Mouse (Mus musculus): Measurements from ENCODE around the gene Olfr106-ps. TPM values are rescaled to one million over a fixed set of nuclear protein-coding genes. Genes with fewer than 3 reads are reported as not detected.

The Olfr106-ps gene
- polyA plus RNA-seq (2015; fragmentation: Nextera tagmentation; extraction: Ambion mirVana) = not detected in 2 replicates

GRCm38 (mm10) chr17:37390093-37390492, at the start of gene Olfr106-ps:
Gene Olfr106-ps, plus strand, starts transcription at chr17:37390393.
- no peaks in the 10 kb centered on the region for H3K36me3 ChIP-seq (ENCODE audit: insufficient read depth, low read length)
- no peak for DNase-seq (ENCODE audit: low spot score)
- no peak within 1 kb of the TSS for H3K27ac ChIP-seq (ENCODE audit: low read length)
- no peaks in the 10 kb centered on the region for H3K27me3 ChIP-seq (replicated peaks; ENCODE audit: insufficient read depth, low read length)
- no peak within 1 kb of the TSS for H3K4me3 ChIP-seq (ENCODE audit: low read depth, low read length)
- TF ChIP-seq EP300 (IDR thresholded peaks at IDR 0.05) (no peak), CTCF (IDR thresholded peaks at IDR 0.05) (no peak)
- H3K4me1 ChIP-seq (ENCODE audit: insufficient read depth, low read depth, low read length) = no peaks in the 10 kb centered on the region
- H3K9ac ChIP-seq (replicated peaks; ENCODE audit: low read depth) = no peak within 1 kb of the TSS
- WGBS = 33% methylated on average over 1 of the region's 1 CpGs
- H3K4me2 ChIP-seq (replicated peaks; ENCODE audit: low read depth, low read length) = no peak within 1 kb of the TSS
- ATAC-seq = no peak
- no peaks in the 10 kb centered on the region for H3K9me3 ChIP-seq (ENCODE audit: low read length)

DNA sequence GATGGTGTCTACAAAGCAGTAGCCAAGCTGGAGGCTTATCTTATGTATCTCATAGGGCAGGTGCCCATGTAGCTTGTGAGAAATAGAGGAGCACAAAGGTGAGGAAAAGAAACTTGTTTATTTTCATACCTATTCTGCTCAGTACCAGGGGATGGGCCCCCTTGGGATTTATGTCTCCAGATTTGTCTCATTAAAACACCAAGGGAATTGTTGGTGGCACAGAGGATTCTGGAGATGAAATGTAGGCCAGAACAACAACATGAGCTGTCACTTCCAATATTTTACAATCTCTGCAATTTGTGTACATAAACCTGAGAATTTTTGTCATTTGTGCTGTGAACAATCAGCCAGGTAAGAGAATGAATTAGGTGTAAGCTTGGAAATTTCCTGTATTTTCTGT, 30.9 kb upstream of the Olfr106-ps start, which contains the start of gene Olfr104-ps:
TSS of gene Olfr104-ps (plus strand) at position 301 of the 400 bp plus-strand sequence.
- no peak for DNase-seq (ENCODE audit: low spot score)
- H3K9ac ChIP-seq (replicated peaks; ENCODE audit: low read depth) = no peak within 1 kb of the TSS

GRCm38 (mm10) chr17:37378733-37379132, 11.5 kb upstream of the Olfr106-ps start, which contains the start of gene Olfr105-ps:
Gene Olfr105-ps, plus strand, starts transcription at chr17:37379033.
- Histone ChIP-seq H3K36me3 (ENCODE audit: insufficient read depth, low read length) (no peaks in the 10 kb centered on the region), H3K9ac (replicated peaks; ENCODE audit: low read depth) (no peak within 1 kb of the TSS), H3K4me2 (replicated peaks; ENCODE audit: low read depth, low read length) (no peak within 1 kb of the TSS), H3K9me3 (ENCODE audit: low read length) (no peaks in the 10 kb centered on the region), H3K4me3 (ENCODE audit: low read depth, low read length) (no peak within 1 kb of the TSS), H3K4me1 (ENCODE audit: insufficient read depth, low read depth, low read length) (no peaks in the 10 kb centered on the region), H3K27me3 (replicated peaks; ENCODE audit: insufficient read depth, low read length) (no peaks in the 10 kb centered on the region), H3K27ac (ENCODE audit: low read length) (no peak within 1 kb of the TSS)
- no peak for TF ChIP-seq EP300 (IDR thresholded peaks at IDR 0.05)
- no peak for TF ChIP-seq CTCF (IDR thresholded peaks at IDR 0.05)
- DNase-seq (ENCODE audit: low spot score) (no peak), ATAC-seq (no peak)

More for the DNA sequence above, 30.9 kb upstream of the Olfr106-ps start, which contains the start of gene Olfr104-ps:
- H3K4me3 ChIP-seq (ENCODE audit: low read depth, low read length) = no peak within 1 kb of the TSS
- H3K4me1 ChIP-seq (ENCODE audit: insufficient read depth, low read depth, low read length) = no peaks in the 10 kb centered on the region
- H3K9me3 ChIP-seq (ENCODE audit: low read length) = no peaks in the 10 kb centered on the region
- no peaks in the 10 kb centered on the region for H3K36me3 ChIP-seq (ENCODE audit: insufficient read depth, low read length)
- TF ChIP-seq CTCF (IDR thresholded peaks at IDR 0.05) (no peak), EP300 (IDR thresholded peaks at IDR 0.05) (no peak)
- H3K27me3 ChIP-seq (replicated peaks; ENCODE audit: insufficient read depth, low read length) = no peaks in the 10 kb centered on the region
- no peak within 1 kb of the TSS for H3K4me2 ChIP-seq (replicated peaks; ENCODE audit: low read depth, low read length)
- no peak for ATAC-seq
- no peak within 1 kb of the TSS for H3K27ac ChIP-seq (ENCODE audit: low read length)

DNA sequence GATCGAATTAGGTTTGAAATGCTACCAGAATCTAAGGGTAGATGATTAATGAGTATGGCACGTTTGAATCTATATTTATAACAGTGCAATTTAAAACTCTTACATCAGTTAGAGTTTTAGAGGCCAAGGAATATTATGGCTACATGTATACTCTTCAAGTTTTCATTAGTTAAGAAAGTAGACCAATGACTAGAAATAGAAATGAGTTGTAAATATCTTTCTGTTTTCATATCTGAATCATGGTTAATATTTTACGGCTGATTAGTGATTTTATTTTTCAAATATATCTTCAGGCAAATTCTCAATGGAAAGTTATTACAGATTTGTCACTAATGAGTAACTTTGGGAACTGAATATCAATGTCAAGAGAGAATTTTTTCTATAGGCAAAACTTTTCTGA, 8.7 kb downstream of the Olfr106-ps start, which contains the start of gene Olfr107:
TSS of gene Olfr107 (plus strand) at position 301 of the 400 bp plus-strand sequence.
- Histone ChIP-seq H3K9ac (replicated peaks; ENCODE audit: low read depth) (no peak within 1 kb of the TSS), H3K27ac (ENCODE audit: low read length) (no peak within 1 kb of the TSS), H3K4me1 (ENCODE audit: insufficient read depth, low read depth, low read length) (no peaks in the 10 kb centered on the region), H3K4me2 (replicated peaks; ENCODE audit: low read depth, low read length) (no peak within 1 kb of the TSS), H3K4me3 (ENCODE audit: low read depth, low read length) (no peak within 1 kb of the TSS), H3K27me3 (replicated peaks; ENCODE audit: insufficient read depth, low read length) (no peaks in the 10 kb centered on the region), H3K9me3 (ENCODE audit: low read length) (no peaks in the 10 kb centered on the region), H3K36me3 (ENCODE audit: insufficient read depth, low read length) (no peaks in the 10 kb centered on the region)
- TF ChIP-seq CTCF (IDR thresholded peaks at IDR 0.05) (no peak), EP300 (IDR thresholded peaks at IDR 0.05) (no peak)
- DNase-seq (ENCODE audit: low spot score) = no peak
- 65% methylated on average over 3 of the region's 3 CpGs for WGBS
- no peak for ATAC-seq

DNA sequence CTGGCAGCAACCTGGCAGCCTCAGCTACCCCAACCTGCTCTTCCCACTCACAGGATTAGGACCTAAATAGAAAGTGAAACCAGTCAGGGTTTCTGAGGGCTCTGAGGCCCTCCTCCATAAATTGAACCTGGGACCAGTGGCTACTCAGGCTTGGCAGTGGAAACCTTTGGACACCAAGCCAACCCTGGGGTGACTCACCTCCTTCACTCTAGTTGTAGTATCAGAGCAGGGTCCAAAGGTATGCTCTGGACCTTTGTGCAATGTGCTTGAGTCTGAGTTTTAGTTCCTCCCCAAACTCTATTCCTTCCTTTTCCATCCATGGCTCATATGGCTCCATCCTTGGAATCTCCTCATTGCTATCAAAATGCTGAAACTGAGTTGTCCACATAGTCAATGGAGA, 23.2 kb downstream of the Olfr106-ps start:
- H3K4me1 ChIP-seq (ENCODE audit: insufficient read depth, low read depth, low read length) = no peaks in the 10 kb centered on the region
- ATAC-seq (no peak), DNase-seq (ENCODE audit: low spot score) (no peak)
- no peak overlapping the region for H3K9ac ChIP-seq (replicated peaks; ENCODE audit: low read depth)
- H3K27ac ChIP-seq (ENCODE audit: low read length) = no peak overlapping the region
- no peaks in the 10 kb centered on the region for H3K27me3 ChIP-seq (replicated peaks; ENCODE audit: insufficient read depth, low read length)
- TF ChIP-seq EP300 (IDR thresholded peaks at IDR 0.05) (no peak), CTCF (IDR thresholded peaks at IDR 0.05) (no peak)
- no peaks in the 10 kb centered on the region for H3K9me3 ChIP-seq (ENCODE audit: low read length)
- no peak overlapping the region for H3K4me2 ChIP-seq (replicated peaks; ENCODE audit: low read depth, low read length)
- no peaks in the 10 kb centered on the region for H3K36me3 ChIP-seq (ENCODE audit: insufficient read depth, low read length)
- H3K4me3 ChIP-seq (ENCODE audit: low read depth, low read length) = no peak overlapping the region

DNA sequence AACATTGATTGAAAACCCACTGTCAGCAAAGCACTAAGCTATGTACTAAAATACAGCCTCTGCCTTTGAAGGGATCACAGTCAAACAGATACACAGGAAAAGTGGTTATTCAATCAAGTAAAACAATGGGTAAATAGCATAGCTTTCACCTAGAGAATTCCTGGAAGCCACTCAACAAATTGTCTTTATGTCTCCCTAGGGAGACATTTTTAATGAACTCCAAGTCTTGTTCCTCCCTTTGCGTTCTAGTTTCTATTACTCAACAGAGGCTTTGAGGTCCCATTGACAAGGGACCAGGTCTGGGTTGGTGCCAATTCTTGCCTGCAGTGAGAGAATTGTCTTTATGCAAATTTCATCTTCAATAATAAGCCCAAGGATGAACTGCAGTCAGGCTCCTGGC, 55.0 kb downstream of the Olfr106-ps start, which contains the start of gene Olfr108:
TSS of gene Olfr108 (plus strand) at position 301 of the 400 bp plus-strand sequence.
- H3K27ac ChIP-seq (ENCODE audit: low read length) = no peak within 1 kb of the TSS
- 95% methylated on average over 1 of the region's 1 CpGs for WGBS
- DNase-seq (ENCODE audit: low spot score) (no peak), ATAC-seq (no peak)
- H3K4me1 ChIP-seq (ENCODE audit: insufficient read depth, low read depth, low read length) = no peaks in the 10 kb centered on the region
- no peaks in the 10 kb centered on the region for H3K27me3 ChIP-seq (replicated peaks; ENCODE audit: insufficient read depth, low read length)
- no peak within 1 kb of the TSS for H3K4me2 ChIP-seq (replicated peaks; ENCODE audit: low read depth, low read length)
- no peaks in the 10 kb centered on the region for H3K9me3 ChIP-seq (ENCODE audit: low read length)
- no peak within 1 kb of the TSS for H3K4me3 ChIP-seq (ENCODE audit: low read depth, low read length)
- H3K9ac ChIP-seq (replicated peaks; ENCODE audit: low read depth) = no peak within 1 kb of the TSS
- no peaks in the 10 kb centered on the region for H3K36me3 ChIP-seq (ENCODE audit: insufficient read depth, low read length)
- no peak for TF ChIP-seq CTCF (IDR thresholded peaks at IDR 0.05)
- no peak for TF ChIP-seq EP300 (IDR thresholded peaks at IDR 0.05)

Other genes starting within 250 kb of the Olfr106-ps start
- not detected in 2 replicates for gene Olfr93, start 228.9 kb upstream of the Olfr106-ps start, polyA plus RNA-seq (2015; fragmentation: Nextera tagmentation; extraction: Ambion mirVana)
- gene Ubd, start 196.5 kb upstream of the Olfr106-ps start, polyA plus RNA-seq (2015; fragmentation: Nextera tagmentation; extraction: Ambion mirVana) = not detected in 2 replicates
- gene Olfr94, start 189.4 kb upstream of the Olfr106-ps start, polyA plus RNA-seq (2015; fragmentation: Nextera tagmentation; extraction: Ambion mirVana) = not detected in 2 replicates
- gene Olfr95, start 177.3 kb upstream of the Olfr106-ps start, polyA plus RNA-seq (2015; fragmentation: Nextera tagmentation; extraction: Ambion mirVana) = not detected in 2 replicates
- not detected in 2 replicates for gene Olfr96, start 170.2 kb upstream of the Olfr106-ps start, polyA plus RNA-seq (2015; fragmentation: Nextera tagmentation; extraction: Ambion mirVana)
- gene Olfr97, start 153.1 kb upstream of the Olfr106-ps start, polyA plus RNA-seq (2015; fragmentation: Nextera tagmentation; extraction: Ambion mirVana) = not detected in 2 replicates
- gene Olfr98, start 126.6 kb upstream of the Olfr106-ps start, polyA plus RNA-seq (2015; fragmentation: Nextera tagmentation; extraction: Ambion mirVana) = not detected in 2 replicates
- 5.5 and 5.9 TPM in 2 replicates for gene H2-M3, start 120.2 kb upstream of the Olfr106-ps start, polyA plus RNA-seq (2015; fragmentation: Nextera tagmentation; extraction: Ambion mirVana)
- gene Olfr99, start 106.9 kb upstream of the Olfr106-ps start, polyA plus RNA-seq (2015; fragmentation: Nextera tagmentation; extraction: Ambion mirVana) = not detected in 2 replicates
- not detected in 2 replicates for gene Olfr101, start 86.1 kb upstream of the Olfr106-ps start, polyA plus RNA-seq (2015; fragmentation: Nextera tagmentation; extraction: Ambion mirVana)
- gene Olfr102, start 73.3 kb upstream of the Olfr106-ps start, polyA plus RNA-seq (2015; fragmentation: Nextera tagmentation; extraction: Ambion mirVana) = not detected in 2 replicates
- gene Olfr103, start 50.7 kb upstream of the Olfr106-ps start, polyA plus RNA-seq (2015; fragmentation: Nextera tagmentation; extraction: Ambion mirVana) = not detected in 2 replicates
- not detected in 2 replicates for gene Olfr104-ps, start 30.8 kb upstream of the Olfr106-ps start, polyA plus RNA-seq (2015; fragmentation: Nextera tagmentation; extraction: Ambion mirVana)
- gene Olfr105-ps, start 11.4 kb upstream of the Olfr106-ps start, polyA plus RNA-seq (2015; fragmentation: Nextera tagmentation; extraction: Ambion mirVana) = not detected in 2 replicates
- gene Olfr107, start 8.8 kb downstream of the Olfr106-ps start, polyA plus RNA-seq (2015; fragmentation: Nextera tagmentation; extraction: Ambion mirVana) = not detected in 2 replicates
- not detected in 2 replicates for gene Olfr108, start 55.1 kb downstream of the Olfr106-ps start, polyA plus RNA-seq (2015; fragmentation: Nextera tagmentation; extraction: Ambion mirVana)
- gene Olfr109, start 68.5 kb downstream of the Olfr106-ps start, polyA plus RNA-seq (2015; fragmentation: Nextera tagmentation; extraction: Ambion mirVana) = not detected in 2 replicates
- gene H2-M2, start 93.2 kb downstream of the Olfr106-ps start, polyA plus RNA-seq (2015; fragmentation: Nextera tagmentation; extraction: Ambion mirVana) = not detected in 2 replicates
- gene Olfr110, start 102.1 kb downstream of the Olfr106-ps start, polyA plus RNA-seq (2015; fragmentation: Nextera tagmentation; extraction: Ambion mirVana) = 0.13 TPM in 1 of 2 replicates, not detected in the other
- gene Olfr111, start 117.6 kb downstream of the Olfr106-ps start, polyA plus RNA-seq (2015; fragmentation: Nextera tagmentation; extraction: Ambion mirVana) = not detected in 2 replicates
- gene Olfr112, start 179.1 kb downstream of the Olfr106-ps start, polyA plus RNA-seq (2015; fragmentation: Nextera tagmentation; extraction: Ambion mirVana) = not detected in 2 replicates
- gene Olfr113, start 187.3 kb downstream of the Olfr106-ps start, polyA plus RNA-seq (2015; fragmentation: Nextera tagmentation; extraction: Ambion mirVana) = not detected in 2 replicates
- gene Olfr114, start 202.3 kb downstream of the Olfr106-ps start, polyA plus RNA-seq (2015; fragmentation: Nextera tagmentation; extraction: Ambion mirVana) = not detected in 2 replicates
- gene Olfr115, start 236.7 kb downstream of the Olfr106-ps start, polyA plus RNA-seq (2015; fragmentation: Nextera tagmentation; extraction: Ambion mirVana) = not detected in 2 replicates
- gene Olfr116, start 236.8 kb downstream of the Olfr106-ps start, polyA plus RNA-seq (2015; fragmentation: Nextera tagmentation; extraction: Ambion mirVana) = not detected in 2 replicates